Mouse (Mus musculus) naive thymus-derived CD4-positive, alpha-beta T cell, adult 2 months (primary cell): ENCODE measurements at regions not wholly inside any gene's neighbourhood (a gene's known extent, or its start where the extent isn't known, plus 50 kb on each side); places are given as distances from the start of the nearest gene placed in this dataset.

Source experiments
- DNase-seq: peaks from one replicate; pipeline ENCODE4 v3.0.0-alpha.2; 2011; ENCODE audit warnings: low read depth

DNA sequence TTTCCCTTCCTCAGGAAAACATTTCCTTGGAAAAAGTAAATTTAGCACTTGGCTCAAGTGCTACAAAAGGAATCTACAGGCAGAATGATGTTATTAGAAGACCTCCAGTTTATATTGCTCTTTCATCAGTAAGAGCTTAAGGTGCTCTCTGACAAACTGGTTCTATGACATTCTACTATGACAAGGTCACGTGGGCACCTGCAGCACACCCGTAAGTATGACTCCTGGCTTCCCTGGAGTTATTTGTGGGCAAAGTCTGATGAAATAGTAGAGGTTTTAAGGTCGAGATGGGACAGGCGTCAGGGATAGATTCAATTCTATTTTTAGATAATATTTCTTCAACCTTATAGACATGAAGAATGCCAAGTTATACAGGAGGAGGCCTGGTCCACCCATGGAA, 84.9 kb upstream of the Ccn6 start:
- no peak for DNase-seq

GRCm38 (mm10) chr10:39246984-39247383, 83.4 kb upstream of the Ccn6 start:
- peak; percentile 61 for DNase-seq

- no peak for DNase-seq
Observed at GRCm38 (mm10) chr10:39245141-39245540, 81.5 kb upstream of the Ccn6 start.

DNA sequence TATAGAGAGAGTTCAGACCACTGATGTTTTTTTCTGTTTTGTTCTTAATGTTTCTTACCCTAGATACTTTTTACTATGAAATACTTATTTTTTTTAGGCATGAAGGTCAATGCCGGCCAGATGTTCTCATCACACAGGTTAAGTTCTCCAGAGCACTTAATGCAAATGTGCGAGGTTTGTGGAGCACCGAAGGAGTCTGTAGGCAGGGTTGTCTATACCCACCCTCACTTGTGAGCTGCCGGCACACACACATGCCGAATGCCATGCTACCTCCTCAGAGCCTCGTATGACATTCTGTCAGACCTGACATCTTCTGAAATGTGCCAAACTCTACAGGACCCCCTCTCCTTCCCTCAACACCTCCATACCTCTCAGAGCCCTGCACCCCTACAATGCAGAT, 80.5 kb upstream of the Ccn6 start:
- no peak for DNase-seq

DNA sequence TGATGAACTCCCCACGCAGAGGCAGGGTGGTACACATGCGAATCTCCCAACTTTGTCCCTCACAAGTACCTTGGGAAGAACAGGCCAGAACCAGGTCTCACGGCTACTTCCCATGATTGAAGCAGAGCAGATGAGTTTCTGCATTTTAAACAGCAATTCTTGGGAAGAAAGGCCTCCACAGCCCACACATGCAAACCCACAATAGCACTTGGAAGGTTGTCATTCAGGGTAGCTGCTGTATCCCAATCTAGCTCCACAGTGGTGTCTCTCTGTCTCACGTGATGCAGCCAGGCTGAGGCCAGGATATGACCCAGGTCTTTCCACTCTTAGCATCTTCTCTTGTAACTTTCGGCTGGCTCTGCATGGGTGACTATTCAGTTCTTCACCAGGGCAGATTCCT, 78.8 kb upstream of the Ccn6 start:
- no peak for DNase-seq

DNA sequence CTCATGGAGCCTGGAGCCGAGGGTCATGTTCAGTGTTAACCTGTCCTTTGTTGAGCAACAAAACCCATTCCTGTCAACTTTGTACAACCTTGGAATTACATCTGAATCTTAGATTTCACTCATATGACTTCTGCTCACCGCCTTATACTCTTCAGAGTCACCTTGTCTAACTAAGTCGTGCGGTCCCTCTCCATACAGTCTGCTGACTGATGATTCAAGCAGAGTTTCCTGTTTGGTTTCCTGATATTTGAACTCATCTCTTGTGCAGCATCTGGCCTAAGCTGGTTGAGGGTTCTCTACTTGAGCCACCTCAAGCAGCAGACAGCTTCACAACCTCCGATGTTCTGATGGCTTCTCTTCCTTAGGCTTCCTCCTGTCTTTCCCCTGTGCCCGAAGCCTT, 78.3 kb upstream of the Ccn6 start:
- DNase-seq: peak; percentile 69

DNA sequence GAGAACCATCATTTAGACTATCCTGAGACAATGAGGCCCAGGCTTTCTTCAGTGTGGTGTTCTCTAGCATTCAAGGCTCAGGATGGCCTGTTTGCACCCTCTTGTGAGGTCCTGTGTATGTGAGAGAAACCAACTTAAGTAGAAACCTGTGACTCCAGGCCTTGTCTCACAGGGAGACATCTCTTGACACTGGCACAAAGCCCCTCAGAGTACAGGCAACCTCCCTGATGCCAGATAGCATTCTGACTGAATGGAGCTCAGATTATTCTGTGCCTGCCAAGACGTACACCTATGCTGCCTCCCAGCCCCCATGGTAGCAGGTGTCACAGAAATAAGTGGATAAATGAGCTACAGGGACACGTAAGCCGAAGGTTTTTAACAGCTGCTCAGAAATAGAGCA, 77.9 kb upstream of the Ccn6 start:
- no peak for DNase-seq

DNA sequence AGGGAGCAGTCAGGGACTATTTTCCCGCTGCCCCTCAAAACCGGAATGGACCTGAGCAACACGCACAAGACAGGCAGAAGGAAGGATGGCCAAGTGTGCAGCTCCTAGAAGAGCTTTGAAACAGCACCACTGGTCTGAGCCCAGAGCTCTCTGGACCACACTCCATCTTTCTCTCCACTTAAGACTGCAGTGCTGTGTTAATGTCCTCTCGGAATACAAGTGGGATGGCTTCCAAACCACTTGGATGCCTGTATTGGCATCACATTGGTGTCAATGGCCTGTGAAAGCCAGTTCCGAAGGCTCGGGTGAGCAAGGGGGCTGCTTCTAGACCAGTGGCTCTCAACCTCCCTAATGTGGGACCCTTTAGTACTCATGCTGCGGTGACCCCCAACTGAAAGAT, 77.4 kb upstream of the Ccn6 start:
- DNase-seq: no peak

DNA sequence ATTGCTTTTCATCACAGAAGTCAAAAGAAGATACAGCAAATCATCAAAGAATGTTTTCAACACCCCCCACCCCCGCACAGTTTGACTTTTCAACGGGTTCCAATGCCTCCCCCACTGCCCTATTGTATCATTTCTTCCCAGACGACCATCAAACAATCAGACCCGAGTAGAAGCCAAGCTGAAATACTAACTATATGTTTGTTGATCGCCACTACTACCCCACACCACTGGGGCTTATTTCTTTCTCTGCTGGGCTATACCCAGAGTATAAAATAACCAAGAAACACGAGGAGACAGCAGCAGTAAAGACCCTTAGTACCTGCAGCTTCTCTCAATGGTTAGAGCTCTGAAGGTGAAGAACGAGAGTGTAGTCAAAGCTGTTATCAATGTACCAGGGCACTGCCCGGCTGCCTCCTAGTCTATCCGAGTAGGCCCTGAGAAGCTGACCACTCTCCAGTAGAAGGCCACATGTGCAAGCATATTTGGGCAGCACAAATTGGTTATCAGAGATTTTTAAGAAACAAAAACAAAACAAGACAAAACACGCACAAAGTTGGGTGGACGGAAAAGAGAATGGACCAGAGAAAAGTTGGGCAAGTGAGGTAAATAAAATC, 76.7 kb upstream of the Ccn6 start:
- no peak for DNase-seq

DNA sequence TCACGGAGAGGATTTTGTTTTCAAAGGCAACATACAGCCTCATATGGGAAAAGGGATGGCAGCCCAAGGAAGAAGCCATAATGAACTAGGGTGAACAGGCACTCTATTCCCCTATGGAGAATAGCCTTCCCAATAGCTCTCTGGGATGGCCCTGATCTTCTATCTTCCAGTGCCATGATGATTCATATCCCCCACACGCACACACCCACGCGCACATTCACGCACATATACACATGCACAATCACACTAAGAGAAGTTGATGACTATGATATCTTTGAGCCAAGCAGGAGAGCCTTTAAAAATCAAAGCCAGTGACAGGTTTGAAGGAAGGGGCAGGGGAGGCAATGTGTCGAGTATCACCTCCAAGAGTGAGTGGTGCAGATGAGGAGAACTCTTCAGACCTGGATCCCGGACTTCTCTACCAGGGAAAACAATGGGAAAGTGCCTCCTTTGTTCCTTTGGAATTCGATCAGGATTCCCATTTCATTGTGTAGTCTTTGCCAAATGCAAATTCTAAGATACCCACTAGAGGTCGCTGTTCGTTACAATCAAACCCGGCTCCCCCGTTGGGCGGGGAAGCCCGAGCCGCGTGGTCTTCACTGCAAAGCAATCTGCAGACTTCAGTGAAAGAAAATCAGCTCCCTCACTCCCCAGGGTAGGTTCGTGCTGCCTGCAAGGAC, 76.0 kb upstream of the Ccn6 start:
- peak; percentile 83 for DNase-seq

DNA sequence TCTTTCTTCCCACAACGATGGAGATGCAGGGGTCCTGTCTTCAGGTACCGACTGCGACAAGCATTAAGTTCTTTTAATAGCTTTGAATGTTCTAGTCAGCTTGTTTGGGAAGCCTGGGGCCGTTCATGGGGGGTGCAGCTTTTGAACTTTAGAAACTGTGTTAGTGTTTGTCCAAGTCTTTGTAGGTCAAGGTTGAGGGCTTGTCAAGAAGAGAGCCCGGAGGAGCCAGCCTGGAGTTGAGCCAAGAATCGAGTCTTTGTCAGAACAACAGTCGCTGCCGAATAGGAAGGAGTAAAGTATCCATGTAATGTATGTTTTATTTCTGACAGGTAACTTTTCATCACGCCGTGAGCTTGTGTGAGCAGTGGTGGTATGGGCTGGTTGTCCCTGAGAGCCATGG, 75.0 kb upstream of the Ccn6 start:
- no peak for DNase-seq

- no peak for DNase-seq
Observed at GRCm38 (mm10) chr10:39237549-39237948, 74.0 kb upstream of the Ccn6 start.

- no peak for DNase-seq
Observed at GRCm38 (mm10) chr10:39233926-39234450, 70.4 kb upstream of the Ccn6 start.

- DNase-seq: no peak
Observed at GRCm38 (mm10) chr10:39233191-39233590, 69.6 kb upstream of the Ccn6 start.

DNA sequence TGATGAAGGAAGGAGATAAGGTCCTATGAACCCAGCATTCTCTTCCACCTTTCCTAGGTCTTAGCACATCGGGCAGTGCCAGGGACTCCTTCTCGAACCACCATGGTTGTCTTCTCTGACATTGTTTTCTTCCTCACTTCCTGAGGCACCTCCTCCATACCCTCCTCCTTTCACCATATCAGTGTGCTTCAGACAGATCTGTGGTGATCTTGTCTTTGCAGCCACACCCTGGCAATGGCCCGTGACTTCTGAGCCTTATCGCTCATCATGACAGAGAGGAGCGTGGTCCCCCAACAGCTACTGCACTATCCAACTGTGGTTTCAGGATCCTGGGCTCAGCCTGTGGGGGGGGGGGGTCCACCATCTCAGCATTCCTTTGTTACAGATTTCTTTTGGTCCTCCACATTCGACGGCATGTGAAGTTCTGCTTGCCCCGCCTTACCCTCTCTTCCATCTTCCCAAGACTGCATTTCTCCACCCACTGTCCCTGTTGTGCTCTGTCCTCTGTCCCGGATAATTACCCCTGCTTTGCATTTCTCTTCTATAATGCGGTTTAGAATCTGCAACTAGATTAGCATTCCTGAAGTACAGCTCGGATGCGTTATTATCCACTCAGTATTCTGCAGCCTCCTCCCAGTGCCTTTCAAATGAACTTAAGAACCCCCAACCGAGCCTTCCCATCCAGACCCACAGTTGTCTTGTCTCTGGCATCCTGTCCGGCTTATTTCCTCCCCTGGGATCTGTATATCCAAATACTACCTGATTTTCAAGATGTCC, 67.2 kb upstream of the Ccn6 start:
- DNase-seq: peak; percentile 25

- no peak for DNase-seq
Observed at GRCm38 (mm10) chr10:39229233-39229632, 65.6 kb upstream of the Ccn6 start.

DNA sequence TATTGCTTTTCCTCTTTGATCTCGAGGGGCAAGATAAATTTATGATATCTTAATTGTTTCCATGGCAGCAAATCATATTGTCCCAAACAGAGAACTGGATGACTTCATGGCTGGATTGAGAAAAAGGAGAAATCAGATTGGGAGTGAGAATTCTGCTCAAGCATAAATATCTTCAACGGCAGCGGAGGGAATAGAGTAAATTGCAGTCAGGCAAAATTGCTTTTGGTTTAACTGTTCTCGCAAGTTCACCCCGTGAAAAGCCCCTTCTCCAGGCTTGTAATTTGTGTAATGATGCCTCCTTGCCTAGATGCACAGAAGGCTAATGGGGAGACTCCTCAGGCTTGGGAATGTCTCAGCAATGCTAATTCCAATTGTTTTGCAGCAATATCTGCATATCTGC, 64.4 kb upstream of the Ccn6 start:
- no peak for DNase-seq

- no peak for DNase-seq
Observed at GRCm38 (mm10) chr10:39227499-39227942, 63.9 kb upstream of the Ccn6 start.

- no peak for DNase-seq
Observed at GRCm38 (mm10) chr10:39226518-39226917, 62.9 kb upstream of the Ccn6 start.

- DNase-seq: no peak
Observed at GRCm38 (mm10) chr10:39224449-39225094, 61.0 kb upstream of the Ccn6 start.

- no peak for DNase-seq
Observed at GRCm38 (mm10) chr10:39221028-39221427, 57.4 kb upstream of the Ccn6 start.

- no peak for DNase-seq
Observed at GRCm38 (mm10) chr10:39219366-39219765, 55.8 kb upstream of the Ccn6 start.

DNA sequence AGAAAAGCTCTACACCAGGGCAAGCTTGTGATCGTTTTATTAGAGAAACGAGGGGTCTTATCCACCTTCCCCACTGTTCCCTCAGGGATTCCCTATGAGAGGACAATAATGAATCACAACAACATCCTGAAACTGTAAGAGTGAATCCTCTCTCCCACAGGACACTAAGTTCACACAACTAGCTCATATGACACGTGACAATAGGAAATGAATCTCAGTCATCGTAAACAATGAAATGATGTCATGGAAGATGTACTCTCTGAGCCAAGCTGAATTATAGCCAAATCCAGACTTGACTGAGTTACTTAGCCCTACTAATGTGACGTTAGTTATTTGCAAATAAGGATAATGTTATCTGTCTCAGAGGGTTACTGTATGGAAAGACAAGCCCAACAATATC, 54.6 kb upstream of the Ccn6 start:
- no peak for DNase-seq
